Mouse (Mus musculus) kidney, adult 9 months (tissue): ENCODE results near the gene Tmcc3.

Source experiments
- DNase-seq: peaks from one replicate; pipeline ENCODE4 v3.0.0; 2022

Gene Tmcc3

GRCm38 (mm10) chr10:94376941-94377340, 65.2 kb downstream of the Tmcc3 start:
- no peak for DNase-seq

GRCm38 (mm10) chr10:94377844-94378243, 66.1 kb downstream of the Tmcc3 start:
- peak; percentile 17 for DNase-seq

GRCm38 (mm10) chr10:94378383-94378782, 66.6 kb downstream of the Tmcc3 start:
- peak; percentile 89 for DNase-seq

GRCm38 (mm10) chr10:94380082-94380481, 68.3 kb downstream of the Tmcc3 start:
- no peak for DNase-seq

- DNase-seq: peak; percentile 85
Measured at GRCm38 (mm10) chr10:94380662-94381392, 69.1 kb downstream of the Tmcc3 start.

- no peak for DNase-seq
Measured at GRCm38 (mm10) chr10:94381393-94381740, 69.6 kb downstream of the Tmcc3 start.

- DNase-seq: no peak
Measured at GRCm38 (mm10) chr10:94382618-94383017, 70.9 kb downstream of the Tmcc3 start.

- no peak for DNase-seq
Measured at GRCm38 (mm10) chr10:94383565-94383964, 71.8 kb downstream of the Tmcc3 start.

- no peak for DNase-seq
Measured at GRCm38 (mm10) chr10:94389219-94389618, 77.5 kb downstream of the Tmcc3 start.

GRCm38 (mm10) chr10:94391049-94391448, 79.3 kb downstream of the Tmcc3 start:
- peak; percentile 59 for DNase-seq

GRCm38 (mm10) chr10:94394286-94394685, 82.5 kb downstream of the Tmcc3 start:
- no peak for DNase-seq

GRCm38 (mm10) chr10:94397833-94398596, 86.3 kb downstream of the Tmcc3 start:
- peak; percentile 51 for DNase-seq

- no peak for DNase-seq
Measured at GRCm38 (mm10) chr10:94400895-94401294, 89.1 kb downstream of the Tmcc3 start.

GRCm38 (mm10) chr10:94405456-94405855, 93.7 kb downstream of the Tmcc3 start:
- peak; percentile 88 for DNase-seq

- DNase-seq: no peak
Measured at GRCm38 (mm10) chr10:94406821-94407220, 95.1 kb downstream of the Tmcc3 start.

- peak; percentile 87 for DNase-seq
Measured at GRCm38 (mm10) chr10:94408356-94409146, 96.8 kb downstream of the Tmcc3 start.

GRCm38 (mm10) chr10:94409661-94410060, 97.9 kb downstream of the Tmcc3 start:
- no peak for DNase-seq

GRCm38 (mm10) chr10:94411594-94411993, 99.8 kb downstream of the Tmcc3 start:
- no peak for DNase-seq

GRCm38 (mm10) chr10:94413770-94414651, 102.3 kb downstream of the Tmcc3 start:
- DNase-seq: peak; percentile 40

- DNase-seq: peak; percentile 31
Measured at GRCm38 (mm10) chr10:94415950-94416844, 104.4 kb downstream of the Tmcc3 start.

- no peak for DNase-seq
Measured at GRCm38 (mm10) chr10:94417643-94418042, 105.9 kb downstream of the Tmcc3 start.
